Mouse (Mus musculus) left cerebral cortex, adult 2 months (tissue): ENCODE measurements around the gene Tmc7. TPM values are rescaled to one million over a fixed set of nuclear protein-coding genes. Genes with fewer than 3 reads are reported as not detected.

Experiments used
- DNase-seq, 2 experiments: peaks; one replicate each; pipeline ENCODE4 v3.0.0; 2021 to 2022; ENCODE audit warnings: low spot score in 2 of 2, mixed read lengths in 1 of 2; ENCODE audit errors: extremely low spot score in 1 of 2
- H3K27ac ChIP-seq: fragments of 200-600 bp; 2 replicates; pipeline ENCODE4 v1.8.1; 2022
- H3K4me3 ChIP-seq: fragments of 200-600 bp; 2 replicates; pipeline ENCODE4 v1.8.1; 2022
- CTCF ChIP-seq: fragments of 200-600 bp; IDR thresholded peaks from 2 replicates; pipeline ENCODE4 v1.8.1; 2022; ENCODE audit warnings: antibody characterized with exemption, mild to moderate bottlenecking, moderate library complexity
- intact Hi-C: fragments of 180-260 bp; cut with DNase I; formaldehyde crosslinking; loops from one replicate; pipeline ENCODE4 v1.15.1; 2025
- total RNA-seq, 2 experiments: library from RNA; stranded (reverse); gene quantifications; 2 replicates each; pipeline ENCODE4 v1.2.3; 2021

The Tmc7 gene
- total RNA-seq, 2 experiments from 2014 or later = 15.9 to 17.1 TPM

DNA sequence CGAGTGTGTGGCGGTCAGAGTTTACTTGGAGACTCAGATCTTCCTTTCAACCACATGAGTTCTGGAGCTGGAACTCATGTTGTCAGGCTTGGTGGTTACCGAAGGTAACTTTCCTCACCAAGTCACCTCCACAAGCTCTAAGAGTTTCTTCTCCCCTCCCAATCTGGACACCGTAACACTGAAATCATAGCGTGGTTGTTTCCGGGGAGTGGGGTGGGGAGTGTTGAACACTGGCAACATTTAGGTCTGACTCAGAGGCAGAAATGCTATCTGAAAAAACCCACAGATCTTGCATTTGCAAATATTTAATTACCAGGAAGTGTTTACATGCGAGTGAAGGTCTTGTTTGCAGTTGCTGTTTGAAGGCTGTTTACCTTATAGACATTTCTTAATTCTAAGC, 25.3 kb upstream of the Tmc7 start:
- intact Hi-C loops = no loop called here
- no peak for TF ChIP-seq CTCF
- DNase-seq = no peak
- H3K4me3 ChIP-seq = no peak overlapping the region
- no peak overlapping the region for H3K27ac ChIP-seq

DNA sequence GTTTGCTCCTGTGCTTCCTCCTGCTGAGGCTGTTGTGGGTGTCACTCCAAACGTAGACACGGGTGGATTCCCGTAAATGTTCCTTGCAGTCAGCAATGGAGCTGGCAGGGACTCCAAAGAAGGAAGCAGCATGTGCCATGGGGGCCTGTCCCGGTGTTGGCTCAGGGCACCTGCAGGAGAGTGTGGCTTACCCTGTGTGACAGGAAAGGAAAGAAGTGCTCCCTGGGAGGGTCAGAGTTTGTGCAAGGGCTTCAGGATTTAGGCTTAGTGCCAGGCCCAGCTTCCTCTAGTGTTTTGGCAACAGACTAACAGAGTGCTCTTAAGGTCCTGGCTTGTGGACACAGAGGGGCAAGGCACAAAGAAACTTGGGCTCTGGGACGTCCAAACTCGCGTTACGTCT, 20.3 kb upstream of the Tmc7 start:
- TF ChIP-seq CTCF = no peak
- DNase-seq = no peak
- Histone ChIP-seq H3K4me3 (no peak overlapping the region), H3K27ac (no peak overlapping the region)
- intact Hi-C loops = no loop called here

DNA sequence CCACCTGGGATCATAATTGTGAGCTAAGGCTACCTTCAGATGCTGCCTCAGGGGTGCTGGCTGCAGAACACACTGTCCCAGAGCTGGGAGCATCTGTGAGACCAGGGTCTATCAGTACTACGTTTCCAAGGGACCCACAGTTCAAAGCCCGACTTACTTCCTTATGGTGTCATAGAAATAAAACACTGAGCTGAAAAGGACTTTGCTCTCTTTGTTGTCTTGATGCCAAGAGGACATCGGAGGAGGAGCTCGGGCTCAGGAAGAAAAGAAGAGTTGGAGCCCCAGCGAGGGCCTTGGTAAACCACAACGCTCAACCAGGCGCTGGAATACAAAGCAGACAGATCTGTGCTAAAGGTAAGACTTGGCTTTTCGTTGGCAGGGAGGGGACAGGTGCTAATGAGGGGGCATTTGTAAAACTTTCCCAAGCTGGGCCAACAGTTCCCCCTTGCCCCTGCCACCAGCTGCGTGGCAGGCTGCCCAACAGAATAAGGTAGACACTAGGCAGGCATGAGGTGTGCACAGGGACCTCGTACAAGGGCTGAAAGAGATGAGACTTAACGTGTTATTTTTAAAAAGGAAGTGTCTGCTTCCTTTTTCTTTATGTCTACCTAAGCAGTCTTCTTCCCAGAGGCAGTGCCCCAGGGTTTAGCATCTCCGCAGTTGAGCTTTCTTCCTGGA, 15.6 kb upstream of the Tmc7 start:
- DNase-seq = no peak
- H3K4me3 ChIP-seq = no peak overlapping the region
- no peak for TF ChIP-seq CTCF
- intact Hi-C loops = loop anchor here (5.0 kb wide), 1 partner anchor 293 kb away; no protein-coding TSS in a partner anchor
- no peak overlapping the region for H3K27ac ChIP-seq

DNA sequence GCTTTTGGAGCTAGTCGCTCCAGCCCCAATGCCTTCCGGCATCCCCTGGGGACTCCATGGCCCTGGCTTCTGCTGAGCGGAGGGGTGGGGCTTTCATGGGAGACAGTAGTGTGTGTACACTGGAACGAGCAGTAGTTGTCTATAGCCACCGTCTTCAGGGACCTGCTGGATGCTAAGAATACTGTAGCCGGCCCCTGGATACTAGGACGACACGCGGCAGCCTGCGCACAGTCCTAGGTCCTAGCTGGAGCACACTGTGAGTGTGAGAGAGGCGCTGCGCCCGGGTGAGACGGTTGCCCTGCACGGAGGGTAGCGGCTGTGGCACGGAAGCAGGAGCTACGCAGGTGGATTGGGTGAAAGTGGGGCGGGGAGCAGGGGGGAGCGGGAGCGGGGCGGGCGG, 12.7 kb upstream of the Tmc7 start, which contains the start of gene Tmc5:
TSS of gene Tmc5 (plus strand) at position 97 of the 400 bp plus-strand sequence.
- Histone ChIP-seq H3K4me3 (no peak within 1 kb of the TSS), H3K27ac (no peak within 1 kb of the TSS)
- no peak for DNase-seq
- intact Hi-C loops = loop anchor here (5.0 kb wide), 1 partner anchor 290 kb away; no protein-coding TSS in a partner anchor
- TF ChIP-seq CTCF = no peak

GRCm38 (mm10) chr7:118596271-118596670, 11.7 kb upstream of the Tmc7 start:
- TF ChIP-seq CTCF = no peak
- Histone ChIP-seq H3K4me3 (no peak overlapping the region), H3K27ac (no peak overlapping the region)
- intact Hi-C loops = loop anchor here (5.0 kb wide), 1 partner anchor 289 kb away; no protein-coding TSS in a partner anchor
- no peak for DNase-seq

GRCm38 (mm10) chr7:118595228-118595627, 10.7 kb upstream of the Tmc7 start:
- intact Hi-C loops = loop anchor here (1.0 to 5.0 kb wide), 3 partner anchors 62 to 288 kb away; partner anchors contain the start of gene Coq7
- Histone ChIP-seq H3K27ac (peak overlapping the region; percentile 65), H3K4me3 (peak overlapping the region; percentile 30)
- peak; percentile 90 to 96 for DNase-seq
- peak; percentile 99 for TF ChIP-seq CTCF

- Histone ChIP-seq H3K4me3 (no peak overlapping the region; the same call in 1 of the 2 replicates), H3K27ac (peak overlapping the region; percentile 65)
- intact Hi-C loops = loop anchor here (1.0 to 5.0 kb wide), 3 partner anchors 62 to 287 kb away; partner anchors contain the start of gene Coq7
- DNase-seq = no peak
- no peak for TF ChIP-seq CTCF
Observed at GRCm38 (mm10) chr7:118594611-118595010, 10.1 kb upstream of the Tmc7 start.

- peak; percentile 41 to 62 for DNase-seq
- intact Hi-C loops = loop anchor here (2.0 kb wide), 1 partner anchor 61 kb away; the partner anchor contains the start of gene Coq7
- H3K27ac ChIP-seq = peak overlapping the region; percentile 65
- H3K4me3 ChIP-seq = no peak overlapping the region
- TF ChIP-seq CTCF = no peak
Observed at GRCm38 (mm10) chr7:118593567-118594407, 9.3 kb upstream of the Tmc7 start.

GRCm38 (mm10) chr7:118592146-118592545, 7.6 kb upstream of the Tmc7 start:
- DNase-seq = no peak
- intact Hi-C loops = no loop called here
- peak overlapping the region; percentile 25; the same call in 1 of the 2 replicates for H3K27ac ChIP-seq
- no peak overlapping the region for H3K4me3 ChIP-seq
- TF ChIP-seq CTCF = no peak

DNA sequence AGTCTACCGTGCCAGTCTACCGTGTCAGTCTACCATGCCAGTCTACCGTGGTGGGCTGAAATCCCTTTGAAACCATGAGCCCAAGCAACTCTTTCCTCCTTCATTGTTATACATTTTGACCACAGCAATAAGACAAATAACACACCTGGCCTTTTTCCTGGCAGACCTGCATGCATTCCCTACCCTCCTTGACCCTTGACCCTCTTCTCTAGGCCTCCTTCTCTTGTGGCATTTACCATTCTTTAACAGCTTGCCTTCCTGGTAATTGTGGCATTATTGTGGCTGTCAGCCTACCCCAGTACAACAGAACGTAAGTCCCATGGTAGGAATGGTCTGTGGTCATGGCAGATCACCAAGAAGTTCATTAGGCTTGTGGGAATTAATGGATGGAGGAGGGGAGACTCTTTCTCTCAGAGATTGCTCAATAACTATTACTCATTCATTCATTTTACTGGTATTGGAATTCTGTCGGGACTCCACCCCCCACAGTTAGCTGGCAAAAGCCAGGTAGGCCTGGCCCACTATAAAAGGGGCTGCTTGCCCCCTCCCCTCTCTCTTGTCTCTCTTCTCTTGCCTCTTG, 6.3 kb upstream of the Tmc7 start:
- no peak for TF ChIP-seq CTCF
- Histone ChIP-seq H3K27ac (no peak overlapping the region), H3K4me3 (no peak overlapping the region)
- DNase-seq = no peak
- intact Hi-C loops = no loop called here

GRCm38 (mm10) chr7:118585856-118586255, 1.3 kb upstream of the Tmc7 start:
- intact Hi-C loops = no loop called here
- no peak overlapping the region for H3K4me3 ChIP-seq
- no peak for TF ChIP-seq CTCF
- DNase-seq = no peak
- no peak overlapping the region for H3K27ac ChIP-seq
